Mouse (Mus musculus) kidney, adult 2 months (tissue): ENCODE data around the gene Hs3st6. TPM values are rescaled to one million over a fixed set of nuclear protein-coding genes. Genes with fewer than 3 reads are reported as not detected.
A peak's percentile ranks its signal among the peaks of the same experiment; 100 is the strongest.

Source experiments
- DNase-seq: peaks from one replicate; pipeline ENCODE4 v3.0.0; 2021
- H3K27ac ChIP-seq: fragments of 200-500 bp; 2 replicates; pipeline ENCODE4 v1.5.1; 2012; ENCODE audit warnings: low read depth, low read length, control low read depth, inconsistent platforms; ENCODE audit not compliant: insufficient read depth
- H3K27me3 ChIP-seq: fragments of 200-500 bp; replicated peaks from 2 replicates; pipeline ENCODE4 v1.6.1; 2012; ENCODE audit warnings: mild to moderate bottlenecking, moderate library complexity, low read length, inconsistent platforms; ENCODE audit not compliant: control insufficient read depth, insufficient read depth
- H3K36me3 ChIP-seq: fragments of 200-500 bp; 2 replicates; pipeline ENCODE4 v1.6.1; 2012; ENCODE audit warnings: mild to moderate bottlenecking, moderate library complexity, low read length, inconsistent platforms; ENCODE audit not compliant: control insufficient read depth, insufficient read depth
- H3K4me1 ChIP-seq: fragments of 200-500 bp; 2 replicates; pipeline ENCODE4 v1.6.1; 2011; ENCODE audit warnings: low read length; ENCODE audit not compliant: control insufficient read depth, insufficient read depth
- H3K4me3 ChIP-seq: fragments of 200-500 bp; 2 replicates; pipeline ENCODE4 v1.5.1; 2011; ENCODE audit warnings: mild to moderate bottlenecking, low read depth, low read length, control low read depth; ENCODE audit not compliant: insufficient read depth
- CTCF ChIP-seq: fragments of 200-500 bp; conservative IDR thresholded peaks from 2 replicates; pipeline ENCODE4 v1.5.1; 2011; ENCODE audit warnings: low read depth, mild to moderate bottlenecking, control low read depth, low read length, moderate library complexity, mixed read lengths; ENCODE audit not compliant: insufficient read depth, insufficient read length
- POLR2A ChIP-seq: fragments of 200-500 bp; IDR thresholded peaks from one replicate; pipeline ENCODE4 v1.6.1; 2011; ENCODE audit warnings: low read depth, low read length, control low read depth
- WGBS: fragments of 180-500 bp; shearing (Covaris S2); methylation state at CpG from one replicate; pipeline ENCODE4 v1.1.7; 2018; 5-methylcytosine and 5-hydroxymethylcytosine counted together
- polyA plus RNA-seq: library from polyadenylated mRNA; depleted of rRNA; stranded (reverse); fragments of >200 nt; gene quantifications from 2 replicates; pipeline ENCODE4 v1.2.3, GENCODE M21; 2012; rRNA removed

The Hs3st6 gene
- polyA plus RNA-seq, 1 experiment: 7.4 TPM

- no peak for DNase-seq
- no peaks in the 10 kb centered on the region for H3K4me1 ChIP-seq
- TF ChIP-seq CTCF (no peak), POLR2A (no peak)
- H3K27ac ChIP-seq: no peak overlapping the region
- no peaks in the 10 kb centered on the region for H3K27me3 ChIP-seq
- H3K36me3 ChIP-seq: no peaks in the 10 kb centered on the region
- WGBS: 60% methylated on average over 9 of the region's 9 CpGs
- H3K4me3 ChIP-seq: no peak overlapping the region
Observed at GRCm38 (mm10) chr17:24798229-24798628, 45.4 kb downstream of the Hs3st6 start.

- 78% methylated on average over 4 of the region's 4 CpGs for WGBS
- no peaks in the 10 kb centered on the region for H3K36me3 ChIP-seq
- TF ChIP-seq POLR2A (no peak), CTCF (no peak)
- no peaks in the 10 kb centered on the region for H3K4me1 ChIP-seq
- DNase-seq: peak; percentile 50
- no peak overlapping the region for H3K27ac ChIP-seq
- H3K4me3 ChIP-seq: no peak overlapping the region
- H3K27me3 ChIP-seq: no peaks in the 10 kb centered on the region
Observed at GRCm38 (mm10) chr17:24799476-24799875, 46.7 kb downstream of the Hs3st6 start.

- H3K4me3 ChIP-seq: no peak overlapping the region
- no peaks in the 10 kb centered on the region for H3K4me1 ChIP-seq
- no peaks in the 10 kb centered on the region for H3K27me3 ChIP-seq
- H3K36me3 ChIP-seq: no peaks in the 10 kb centered on the region
- WGBS: 73% methylated on average over 3 of the region's 3 CpGs
- H3K27ac ChIP-seq: no peak overlapping the region
- TF ChIP-seq CTCF: no peak
- no peak for DNase-seq
Observed at GRCm38 (mm10) chr17:24800524-24800923, 47.7 kb downstream of the Hs3st6 start.

- WGBS: 1% methylated on average over 71 of the region's 71 CpGs
- Histone ChIP-seq H3K4me3 (peak within 1 kb of the TSS; percentile 56), H3K27me3 (no peaks in the 10 kb centered on the region), H3K36me3 (no peaks in the 10 kb centered on the region), H3K4me1 (no peaks in the 10 kb centered on the region), H3K27ac (no peak within 1 kb of the TSS)
- DNase-seq: peak; percentile 80
- TF ChIP-seq POLR2A (no peak), CTCF (no peak)
Observed at GRCm38 (mm10) chr17:24803952-24804951, 51.5 kb downstream of the Hs3st6 start, which contains the start of gene Meiob. Gene Meiob, plus strand, starts transcription at chr17:24804289.

Other genes with a start within 250 kb of the Hs3st6 start
- gene Traf7, start 225.1 kb upstream of the Hs3st6 start, polyA plus RNA-seq: 108 and 124 TPM in 2 replicates
- gene Rab26, start 218.8 kb upstream of the Hs3st6 start, polyA plus RNA-seq: 0.56 and 0.58 TPM in 2 replicates
- 34.6 and 42.9 TPM in 2 replicates for gene Pkd1, start 203.2 kb upstream of the Hs3st6 start, polyA plus RNA-seq
- 152 and 174 TPM in 2 replicates for gene Tsc2, start 120.4 kb upstream of the Hs3st6 start, polyA plus RNA-seq
- gene Nthl1, start 120.3 kb upstream of the Hs3st6 start, polyA plus RNA-seq: 13.6 and 15.8 TPM in 2 replicates
- gene Slc9a3r2, start 102.7 kb upstream of the Hs3st6 start, polyA plus RNA-seq: 111 and 123 TPM in 2 replicates
- gene Npw, start 94.5 kb upstream of the Hs3st6 start, polyA plus RNA-seq: not detected in 2 replicates
- gene Zfp598, start 83.3 kb upstream of the Hs3st6 start, polyA plus RNA-seq: 44.3 and 57.6 TPM in 2 replicates
- gene Syngr3, start 63.0 kb upstream of the Hs3st6 start, polyA plus RNA-seq: 1.5 and 2.2 TPM in 2 replicates
- gene Gfer, start 56.8 kb upstream of the Hs3st6 start, polyA plus RNA-seq: 29.8 and 34.7 TPM in 2 replicates
- gene Noxo1, start 56.8 kb upstream of the Hs3st6 start, polyA plus RNA-seq: 5.6 and 7.1 TPM in 2 replicates
- gene Tbl3, start 45.3 kb upstream of the Hs3st6 start, polyA plus RNA-seq: 48.6 and 49.4 TPM in 2 replicates
- gene Rnf151, start 34.9 kb upstream of the Hs3st6 start, polyA plus RNA-seq: 0.16 and 0.91 TPM in 2 replicates
- 2,444 and 2,611 TPM in 2 replicates for gene Rps2, start 34.9 kb upstream of the Hs3st6 start, polyA plus RNA-seq
- gene Ndufb10, start 28.5 kb upstream of the Hs3st6 start, polyA plus RNA-seq: 626 and 656 TPM in 2 replicates
- gene Rpl3l, start 25.2 kb upstream of the Hs3st6 start, polyA plus RNA-seq: 0.38 and 4.7 TPM in 2 replicates
- 169 and 209 TPM in 2 replicates for gene Msrb1, start 16.3 kb upstream of the Hs3st6 start, polyA plus RNA-seq
- gene Meiob, start 51.3 kb downstream of the Hs3st6 start, polyA plus RNA-seq: not detected in 2 replicates
- gene Hagh, start 87.2 kb downstream of the Hs3st6 start, polyA plus RNA-seq: 636 and 727 TPM in 2 replicates
- gene Fahd1, start 97.4 kb downstream of the Hs3st6 start, polyA plus RNA-seq: 103 and 123 TPM in 2 replicates
- 50.6 and 77.3 TPM in 2 replicates for gene Igfals, start 113.0 kb downstream of the Hs3st6 start, polyA plus RNA-seq
- 37.2 and 38.4 TPM in 2 replicates for gene Nubp2, start 133.4 kb downstream of the Hs3st6 start, polyA plus RNA-seq
- gene Spsb3, start 133.7 kb downstream of the Hs3st6 start, polyA plus RNA-seq: 55.5 and 69.0 TPM in 2 replicates
- gene Eme2, start 142.1 kb downstream of the Hs3st6 start, polyA plus RNA-seq: 32.2 and 40.7 TPM in 2 replicates
- gene Mrps34, start 142.1 kb downstream of the Hs3st6 start, polyA plus RNA-seq: 162 and 199 TPM in 2 replicates
- gene Nme3, start 143.5 kb downstream of the Hs3st6 start, polyA plus RNA-seq: 112 and 115 TPM in 2 replicates
- 58.1 and 69.1 TPM in 2 replicates for gene Mapk8ip3, start 184.0 kb downstream of the Hs3st6 start, polyA plus RNA-seq
- gene Jpt2, start 207.7 kb downstream of the Hs3st6 start, polyA plus RNA-seq: 23.8 and 31.0 TPM in 2 replicates